Mouse (Mus musculus) liver, embryonic 14.5 days (tissue): Measurements from ENCODE around the gene Hbp1.

Experiments
- CTCF ChIP-seq: IDR thresholded peaks from 2 replicates; pipeline ENCODE4 v1.5.1; 2016; ENCODE audit warnings: antibody characterized with exemption, low read depth, control low read depth
- EP300 ChIP-seq: IDR thresholded peaks from 2 replicates; pipeline ENCODE4 v1.6.1; 2016; ENCODE audit warnings: antibody characterized with exemption, low read depth

- TF ChIP-seq CTCF: no peak
- no peak for TF ChIP-seq EP300
Observed at GRCm38 (mm10) chr12:31884365-31884764, 66.0 kb downstream of the Hbp1 start.
